Mouse (Mus musculus): ENCODE measurements around the gene Cnnm3. TPM values are rescaled to one million over a fixed set of nuclear protein-coding genes. Genes with fewer than 3 reads are reported as not detected.
A peak's percentile ranks its signal among the peaks of the same experiment; 100 is the strongest.

The Cnnm3 gene
- polyA plus RNA-seq (2015; fragmentation: Nextera tagmentation; extraction: Ambion mirVana) = 3.3 TPM in 2 replicates

DNA sequence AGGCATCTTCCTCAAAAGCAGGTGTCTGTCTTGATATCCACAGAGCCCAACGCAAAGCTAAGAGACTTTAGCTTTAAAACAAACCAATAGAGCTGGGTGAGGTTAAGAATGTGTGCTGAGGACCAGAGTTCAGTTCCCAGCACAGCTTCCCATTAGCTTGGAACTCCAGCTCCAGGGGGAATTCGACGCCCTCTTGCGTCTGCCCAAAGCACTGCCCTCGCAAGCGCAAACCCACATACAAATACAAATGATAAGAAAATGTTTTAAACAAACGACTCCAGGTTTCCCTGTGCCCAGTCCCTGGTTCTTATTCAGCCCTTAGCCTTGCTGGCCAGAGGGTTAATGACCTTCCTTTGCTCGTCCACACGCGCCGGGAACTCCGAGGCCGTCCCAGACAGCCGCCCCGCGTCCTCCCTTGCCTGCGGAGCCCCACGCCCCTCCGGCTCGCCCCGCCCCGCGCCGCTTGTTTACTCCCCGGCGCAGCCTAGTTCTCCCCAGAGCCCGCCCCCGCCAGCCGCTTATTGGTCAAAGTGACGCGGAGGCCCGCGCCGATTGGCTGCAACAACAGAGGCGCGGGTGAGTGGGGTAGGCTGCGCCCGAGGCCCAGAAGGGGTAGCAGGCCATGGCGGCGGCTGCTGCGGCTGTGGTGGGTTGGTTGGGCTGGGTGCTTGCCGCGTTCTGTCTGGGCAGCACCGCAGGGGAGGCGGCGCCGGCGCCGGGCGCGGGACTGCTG lies at the start of gene Cnnm3:
Gene Cnnm3 (plus strand): TSS at position 579 of the 733 bp plus-strand sequence.
- DNase-seq (ENCODE audit: low spot score) = peak; percentile 98
- TF ChIP-seq EP300 (IDR thresholded peaks at IDR 0.05) (no peak; the same call in 1 of the 2 replicates), CTCF (IDR thresholded peaks at IDR 0.05) (peak; percentile 63)
- peak within 1 kb of the TSS; percentile 82 for H3K9ac ChIP-seq (replicated peaks; ENCODE audit: low read depth)
- 2% methylated on average over 39 of the region's 51 CpGs for WGBS
- peaks cover 17% of the 10 kb centered on the region; the same call in 1 of the 2 replicates for H3K4me1 ChIP-seq (ENCODE audit: insufficient read depth, low read depth, low read length)
- H3K27ac ChIP-seq (ENCODE audit: low read length) = peak within 1 kb of the TSS; percentile 98
- no peaks in the 10 kb centered on the region for H3K27me3 ChIP-seq (replicated peaks; ENCODE audit: insufficient read depth, low read length)
- H3K4me3 ChIP-seq (ENCODE audit: low read depth, low read length) = peak within 1 kb of the TSS; percentile 97
- no peaks in the 10 kb centered on the region for H3K9me3 ChIP-seq (ENCODE audit: low read length)
- H3K4me2 ChIP-seq (replicated peaks; ENCODE audit: low read depth, low read length) = peak within 1 kb of the TSS; percentile 98
- peak; percentile 99 for ATAC-seq
- H3K36me3 ChIP-seq (ENCODE audit: insufficient read depth, low read length) = no peaks in the 10 kb centered on the region

DNA sequence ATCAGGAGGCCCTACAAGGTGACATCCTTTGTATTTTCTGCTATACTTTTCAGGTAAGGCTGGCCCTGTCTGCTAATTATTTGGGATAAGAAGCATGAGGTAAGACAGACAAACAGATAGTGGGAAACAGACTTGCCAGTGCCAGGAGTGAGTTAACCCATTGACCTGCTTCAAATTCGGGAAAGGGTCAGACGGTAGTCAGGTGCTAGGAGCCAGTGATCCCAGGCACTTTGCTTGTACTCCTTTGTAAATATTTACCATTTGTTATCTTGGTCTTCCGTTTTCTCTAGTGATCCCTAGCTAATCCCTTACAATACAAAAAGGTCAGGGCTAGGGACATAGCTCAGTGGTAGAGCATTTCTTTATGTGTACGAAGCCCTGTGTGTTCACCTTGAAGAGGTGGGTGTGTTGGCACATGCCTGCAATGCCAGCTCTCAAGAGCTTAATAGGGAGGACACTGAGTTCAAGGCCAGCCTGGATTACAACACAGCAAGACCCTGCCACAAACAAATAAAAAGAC lies 46.0 kb upstream of the Cnnm3 start:
- Histone ChIP-seq H3K4me1 (ENCODE audit: insufficient read depth, low read depth, low read length) (no peaks in the 10 kb centered on the region), H3K9ac (replicated peaks; ENCODE audit: low read depth) (no peak overlapping the region), H3K4me2 (replicated peaks; ENCODE audit: low read depth, low read length) (no peak overlapping the region), H3K27me3 (replicated peaks; ENCODE audit: insufficient read depth, low read length) (no peaks in the 10 kb centered on the region), H3K36me3 (ENCODE audit: insufficient read depth, low read length) (no peaks in the 10 kb centered on the region), H3K4me3 (ENCODE audit: low read depth, low read length) (no peak overlapping the region), H3K9me3 (ENCODE audit: low read length) (no peaks in the 10 kb centered on the region), H3K27ac (ENCODE audit: low read length) (no peak overlapping the region)
- DNase-seq (ENCODE audit: low spot score) (no peak), ATAC-seq (no peak)
- whole genome bisulfite sequencing = 17% methylated on average over 4 of the region's 4 CpGs
- TF ChIP-seq CTCF (IDR thresholded peaks at IDR 0.05) (no peak), EP300 (IDR thresholded peaks at IDR 0.05) (no peak)

GRCm38 (mm10) chr1:36467446-36467845 lies 44.2 kb upstream of the Cnnm3 start:
- Histone ChIP-seq H3K27me3 (replicated peaks; ENCODE audit: insufficient read depth, low read length) (no peaks in the 10 kb centered on the region), H3K9ac (replicated peaks; ENCODE audit: low read depth) (no peak overlapping the region)
- DNase-seq (ENCODE audit: low spot score) = no peak

GRCm38 (mm10) chr1:36469811-36470444 lies 41.7 kb upstream of the Cnnm3 start:
- H3K27me3 ChIP-seq (replicated peaks; ENCODE audit: insufficient read depth, low read length) = no peaks in the 10 kb centered on the region
- H3K4me1 ChIP-seq (ENCODE audit: insufficient read depth, low read depth, low read length) = peaks cover 23% of the 10 kb centered on the region
- H3K36me3 ChIP-seq (ENCODE audit: insufficient read depth, low read length) = no peaks in the 10 kb centered on the region
- no peak overlapping the region for H3K4me3 ChIP-seq (ENCODE audit: low read depth, low read length)
- TF ChIP-seq EP300 (IDR thresholded peaks at IDR 0.05) = no peak
- no peak for TF ChIP-seq CTCF (IDR thresholded peaks at IDR 0.05)
- 38% methylated on average over 2 of the region's 2 CpGs for WGBS
- DNase-seq (ENCODE audit: low spot score) = peak; percentile 55
- H3K9me3 ChIP-seq (ENCODE audit: low read length) = no peaks in the 10 kb centered on the region
- H3K27ac ChIP-seq (ENCODE audit: low read length) = no peak overlapping the region
- no peak overlapping the region for H3K9ac ChIP-seq (replicated peaks; ENCODE audit: low read depth)
- no peak for ATAC-seq
- H3K4me2 ChIP-seq (replicated peaks; ENCODE audit: low read depth, low read length) = no peak overlapping the region

More at GRCm38 (mm10) chr1:36467446-36467845, 44.2 kb upstream of the Cnnm3 start:
- 69% methylated on average over 5 of the region's 5 CpGs for WGBS
- no peak overlapping the region for H3K27ac ChIP-seq (ENCODE audit: low read length)
- H3K4me2 ChIP-seq (replicated peaks; ENCODE audit: low read depth, low read length) = no peak overlapping the region
- no peaks in the 10 kb centered on the region for H3K9me3 ChIP-seq (ENCODE audit: low read length)
- TF ChIP-seq EP300 (IDR thresholded peaks at IDR 0.05) = no peak
- no peak for TF ChIP-seq CTCF (IDR thresholded peaks at IDR 0.05)
- ATAC-seq = no peak
- H3K4me1 ChIP-seq (ENCODE audit: insufficient read depth, low read depth, low read length) = peaks cover 3% of the 10 kb centered on the region; the same call in 1 of the 2 replicates
- no peaks in the 10 kb centered on the region for H3K36me3 ChIP-seq (ENCODE audit: insufficient read depth, low read length)
- H3K4me3 ChIP-seq (ENCODE audit: low read depth, low read length) = no peak overlapping the region

DNA sequence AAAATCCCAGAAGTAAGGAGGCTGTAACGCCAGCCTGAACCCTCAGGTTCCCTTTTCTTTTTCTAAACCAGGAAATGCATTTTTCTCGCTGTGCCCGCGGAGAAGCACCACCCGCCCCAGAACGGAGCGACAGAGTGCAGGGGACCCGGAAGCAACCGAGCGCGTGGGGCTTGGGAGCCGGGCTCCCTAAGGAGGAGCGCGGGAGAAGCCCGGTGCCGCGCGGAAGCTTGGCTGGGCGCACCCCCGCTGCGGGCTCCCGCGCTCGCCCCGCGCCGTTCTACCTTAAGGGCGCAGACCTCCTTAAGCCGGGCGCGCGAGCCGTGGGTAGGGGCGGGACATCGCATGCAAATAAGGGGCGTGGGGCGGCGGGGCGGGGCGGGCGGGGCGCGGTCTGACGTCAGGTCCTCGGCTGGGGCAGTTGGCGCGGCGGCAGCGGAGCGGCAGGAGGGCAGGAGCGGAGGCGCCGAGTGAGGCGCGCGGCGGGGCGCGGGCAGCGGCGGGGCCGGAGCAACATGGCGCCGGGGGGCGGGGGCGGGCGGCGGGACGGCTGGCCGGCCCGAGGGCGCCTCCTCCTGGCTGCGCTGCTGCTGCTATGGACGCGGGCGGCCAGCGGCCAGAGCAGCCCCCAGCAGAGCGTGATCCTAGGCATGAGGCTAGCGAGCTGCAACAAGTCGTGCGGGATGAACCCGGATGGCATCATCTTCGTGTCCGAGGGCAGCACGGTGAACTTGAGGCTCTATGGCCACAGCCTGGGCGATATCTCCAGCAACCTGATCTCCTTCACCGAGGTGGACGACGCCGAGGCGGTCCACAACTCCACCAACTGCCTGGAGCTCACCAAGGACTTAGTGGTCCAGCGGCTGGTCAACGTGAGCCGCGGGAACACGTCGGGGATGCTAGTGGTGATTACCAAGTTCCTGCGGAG lies 40.2 kb upstream of the Cnnm3 start, which contains the start of gene Cnnm4:
Gene Cnnm4 (plus strand): TSS at position 440 of the 925 bp plus-strand sequence.
- DNase-seq (ENCODE audit: low spot score) (peak; percentile 95), ATAC-seq (peak; percentile 94)
- H3K9ac ChIP-seq (replicated peaks; ENCODE audit: low read depth) = peak within 1 kb of the TSS; percentile 50
- no peaks in the 10 kb centered on the region for H3K9me3 ChIP-seq (ENCODE audit: low read length)
- H3K27me3 ChIP-seq (replicated peaks; ENCODE audit: insufficient read depth, low read length) = no peaks in the 10 kb centered on the region
- peaks cover 27% of the 10 kb centered on the region for H3K4me1 ChIP-seq (ENCODE audit: insufficient read depth, low read depth, low read length)
- peak within 1 kb of the TSS; percentile 78 for H3K27ac ChIP-seq (ENCODE audit: low read length)
- no peaks in the 10 kb centered on the region for H3K36me3 ChIP-seq (ENCODE audit: insufficient read depth, low read length)
- TF ChIP-seq CTCF (IDR thresholded peaks at IDR 0.05) (peak; percentile 64), EP300 (IDR thresholded peaks at IDR 0.05) (no peak)
- WGBS = 2% methylated on average over 47 of the region's 98 CpGs
- peak within 1 kb of the TSS; percentile 44 for H3K4me3 ChIP-seq (ENCODE audit: low read depth, low read length)
- H3K4me2 ChIP-seq (replicated peaks; ENCODE audit: low read depth, low read length) = peak within 1 kb of the TSS; percentile 78
